Mouse (Mus musculus) spleen, adult 2 months (tissue): ENCODE results near the gene Aatk.

Experiments used
- CTCF ChIP-seq: fragments of 200-500 bp; IDR thresholded peaks from 2 replicates; pipeline ENCODE4 v1.5.1; 2011; ENCODE audit warnings: mild to moderate bottlenecking, inconsistent platforms; ENCODE audit not compliant: insufficient read depth, insufficient read length, insufficient replicate concordance; ENCODE audit errors: extremely low read depth
- POLR2A ChIP-seq: fragments of 200-500 bp; IDR thresholded peaks from 2 replicates; pipeline ENCODE4 v1.6.1; 2011; ENCODE audit warnings: low read depth, low read length, inconsistent platforms

- TF ChIP-seq POLR2A, result no peak
- no peak for TF ChIP-seq CTCF
Measured at GRCm38 (mm10) chr11:120055953-120056732, 9.2 kb upstream of the Aatk start.
